Mouse (Mus musculus): ENCODE measurements around the gene Mrnip. TPM values are rescaled to one million over a fixed set of nuclear protein-coding genes. Genes with fewer than 3 reads are reported as not detected.

The Mrnip gene
- polyA plus RNA-seq, 1 experiment from 2014 or later = 35.1 TPM

DNA sequence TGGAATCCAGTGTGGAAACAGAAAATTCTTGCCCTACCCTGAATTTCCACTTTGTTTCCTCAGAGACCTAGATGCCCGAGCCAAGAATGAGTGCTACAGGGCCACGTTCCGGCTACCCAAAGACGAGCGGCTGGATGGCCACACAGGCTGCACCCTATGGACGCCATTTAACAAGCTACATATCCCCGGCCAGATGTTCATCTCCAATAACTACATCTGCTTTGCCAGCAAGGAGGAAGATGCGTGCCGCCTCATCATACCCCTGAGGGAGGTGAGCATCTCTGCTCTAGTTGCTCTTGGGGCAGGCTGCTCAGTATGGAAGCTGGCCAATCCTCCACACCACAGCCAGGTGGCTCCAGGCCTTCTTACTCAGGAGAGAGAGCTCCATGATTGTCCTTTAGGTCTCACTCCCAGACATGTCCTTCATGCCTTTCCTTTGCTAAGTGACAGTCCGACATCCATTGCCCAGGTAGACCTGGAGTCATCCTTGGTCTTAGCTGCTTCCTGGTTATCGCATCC, 26.2 kb upstream of the Mrnip start:
- Histone ChIP-seq H3K27me3 (no peaks in the 10 kb centered on the region), H3K36me3 (peaks cover 93% of the 10 kb centered on the region), H3K4me2 (replicated peaks) (no peak overlapping the region), H3K4me3 (replicated peaks) (no peak overlapping the region), H3K9ac (replicated peaks) (no peak overlapping the region), H3K4me1 (replicated peaks) (no peaks in the 10 kb centered on the region), H3K9me3 (no peaks in the 10 kb centered on the region), H3K27ac (no peak overlapping the region)
- ATAC-seq = no peak
- WGBS = 92% methylated on average over 11 of the region's 11 CpGs

DNA sequence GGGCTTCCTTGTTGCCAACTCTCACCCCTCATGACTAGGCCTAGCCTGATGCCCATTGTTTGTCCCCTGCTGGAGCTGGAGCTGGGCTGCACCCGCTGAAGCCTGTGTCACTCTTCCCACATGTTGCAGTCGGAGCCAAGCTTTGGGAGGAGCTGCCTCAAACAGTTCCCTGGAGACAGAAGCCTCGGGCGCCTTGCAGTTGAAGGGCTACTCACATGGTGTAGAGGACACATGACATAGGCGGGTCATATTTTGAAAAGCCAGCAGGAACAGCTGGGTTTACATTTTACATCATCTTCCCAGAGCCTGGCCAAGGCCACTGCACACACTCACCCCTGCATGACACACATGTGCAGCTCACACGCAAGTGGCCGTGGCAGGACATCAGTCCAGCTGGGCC, 25.0 kb upstream of the Mrnip start:
- H3K36me3 ChIP-seq = peaks cover 94% of the 10 kb centered on the region
- H3K4me3 ChIP-seq (replicated peaks) = no peak overlapping the region
- no peak overlapping the region for H3K4me2 ChIP-seq (replicated peaks)
- WGBS = 86% methylated on average over 7 of the region's 7 CpGs
- no peaks in the 10 kb centered on the region for H3K27me3 ChIP-seq
- no peak overlapping the region for H3K27ac ChIP-seq
- no peak overlapping the region for H3K9ac ChIP-seq (replicated peaks)
- H3K4me1 ChIP-seq (replicated peaks) = no peaks in the 10 kb centered on the region
- no peaks in the 10 kb centered on the region for H3K9me3 ChIP-seq
- ATAC-seq = no peak

GRCm38 (mm10) chr11:50149603-50150150, 24.6 kb upstream of the Mrnip start:
- Histone ChIP-seq H3K4me3 (replicated peaks) (no peak overlapping the region), H3K36me3 (peaks cover 98% of the 10 kb centered on the region), H3K9me3 (no peaks in the 10 kb centered on the region), H3K4me2 (replicated peaks) (no peak overlapping the region), H3K9ac (replicated peaks) (no peak overlapping the region), H3K27me3 (no peaks in the 10 kb centered on the region), H3K4me1 (replicated peaks) (no peaks in the 10 kb centered on the region), H3K27ac (no peak overlapping the region)
- no peak for ATAC-seq
- 91% methylated on average over 9 of the region's 9 CpGs for WGBS

GRCm38 (mm10) chr11:50151374-50151773, 22.9 kb upstream of the Mrnip start:
- H3K9ac ChIP-seq (replicated peaks) = no peak overlapping the region
- no peaks in the 10 kb centered on the region for H3K4me1 ChIP-seq (replicated peaks)
- WGBS = 85% methylated on average over 3 of the region's 3 CpGs
- H3K27me3 ChIP-seq = no peaks in the 10 kb centered on the region
- H3K9me3 ChIP-seq = no peaks in the 10 kb centered on the region
- H3K27ac ChIP-seq = no peak overlapping the region
- no peak overlapping the region for H3K4me3 ChIP-seq (replicated peaks)
- no peak overlapping the region for H3K4me2 ChIP-seq (replicated peaks)
- H3K36me3 ChIP-seq = peaks cover 97% of the 10 kb centered on the region
- no peak for ATAC-seq

DNA sequence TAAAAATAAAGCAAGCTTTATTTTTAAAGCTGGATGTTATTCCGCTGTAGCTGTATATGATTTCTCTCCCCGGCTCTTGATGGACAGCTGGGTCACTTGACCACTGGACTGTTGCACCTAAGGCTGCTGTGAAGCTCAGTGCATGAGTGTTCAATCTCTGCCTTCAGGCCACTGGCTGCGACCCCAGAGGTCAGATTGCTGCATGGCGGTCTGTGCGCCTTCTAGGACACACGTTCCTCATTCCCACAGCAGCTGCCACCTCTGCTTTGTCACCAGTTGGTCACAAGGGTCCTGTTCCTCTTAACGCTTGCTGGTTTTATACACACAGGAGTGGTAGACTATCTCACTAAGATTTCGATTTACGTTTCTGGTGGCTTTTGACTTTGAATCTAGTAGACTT, 20.1 kb upstream of the Mrnip start:
- no peak for ATAC-seq
- Histone ChIP-seq H3K4me1 (replicated peaks) (no peaks in the 10 kb centered on the region), H3K4me2 (replicated peaks) (no peak overlapping the region), H3K9me3 (no peaks in the 10 kb centered on the region), H3K27me3 (no peaks in the 10 kb centered on the region), H3K4me3 (replicated peaks) (no peak overlapping the region), H3K36me3 (peaks cover 99% of the 10 kb centered on the region), H3K9ac (replicated peaks) (no peak overlapping the region), H3K27ac (no peak overlapping the region)
- 79% methylated on average over 9 of the region's 9 CpGs for WGBS

DNA sequence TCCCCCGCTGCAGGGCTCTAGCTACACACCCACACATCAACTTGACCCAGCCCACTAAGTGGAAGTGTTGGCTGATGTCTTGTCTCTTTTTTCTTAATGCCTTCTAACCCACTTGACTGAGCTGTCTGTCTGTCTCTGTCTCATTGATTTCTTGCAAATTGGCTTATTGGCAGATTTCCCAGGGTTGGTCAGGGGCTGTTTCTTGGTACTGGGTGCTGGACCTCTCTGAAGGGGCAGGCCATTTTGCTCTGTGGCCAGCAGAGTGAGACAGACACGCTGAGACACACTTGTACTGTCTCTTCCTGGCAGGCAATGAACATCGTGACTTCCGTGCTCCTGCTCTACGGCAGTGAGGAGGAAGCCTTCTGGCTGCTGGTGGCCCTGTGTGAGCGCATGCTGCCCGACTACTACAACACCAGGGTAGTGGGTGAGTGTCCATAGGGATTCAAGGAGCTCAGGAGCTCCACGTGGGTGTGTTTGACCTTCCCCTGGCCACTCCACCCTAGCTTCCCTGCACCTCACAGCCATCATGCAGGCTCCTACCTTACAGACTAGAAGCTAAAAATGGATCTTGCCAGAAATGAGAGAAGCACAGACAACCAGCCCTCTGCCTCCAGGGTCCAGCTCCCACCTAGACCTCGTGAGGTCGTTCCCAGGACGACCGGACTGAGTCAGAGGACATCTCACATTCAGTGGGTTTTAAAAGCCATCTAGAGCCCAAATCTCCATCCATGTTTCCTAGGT, 19.3 kb upstream of the Mrnip start:
- no peak overlapping the region for H3K4me2 ChIP-seq (replicated peaks)
- WGBS = 91% methylated on average over 12 of the region's 12 CpGs
- H3K36me3 ChIP-seq = peaks cover 99% of the 10 kb centered on the region
- H3K9ac ChIP-seq (replicated peaks) = no peak overlapping the region
- no peak for ATAC-seq
- H3K27ac ChIP-seq = no peak overlapping the region
- H3K4me3 ChIP-seq (replicated peaks) = no peak overlapping the region
- no peaks in the 10 kb centered on the region for H3K27me3 ChIP-seq
- H3K4me1 ChIP-seq (replicated peaks) = no peaks in the 10 kb centered on the region
- no peaks in the 10 kb centered on the region for H3K9me3 ChIP-seq

DNA sequence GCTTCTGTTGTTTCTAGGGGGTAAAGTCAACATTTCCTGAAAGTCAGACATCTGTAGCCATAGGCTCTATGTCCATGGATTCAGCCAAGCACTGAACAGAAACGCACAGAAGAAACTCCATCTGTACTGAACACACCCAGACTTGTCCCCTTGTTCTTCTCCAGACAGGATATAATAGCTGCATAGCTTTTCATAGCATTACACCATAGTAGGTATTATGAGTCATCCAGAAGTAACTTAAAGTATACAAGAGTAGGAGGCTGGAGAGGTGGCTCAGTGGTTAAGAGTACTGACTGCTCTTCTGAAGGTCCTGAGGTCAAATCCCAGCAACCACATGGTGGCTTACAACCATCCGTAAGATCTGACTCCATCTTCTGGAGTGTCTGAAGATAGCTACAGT, 18.5 kb upstream of the Mrnip start:
- peaks cover 99% of the 10 kb centered on the region for H3K36me3 ChIP-seq
- no peak overlapping the region for H3K9ac ChIP-seq (replicated peaks)
- 95% methylated on average over 2 of the region's 2 CpGs for WGBS
- H3K4me3 ChIP-seq (replicated peaks) = no peak overlapping the region
- H3K27ac ChIP-seq = no peak overlapping the region
- H3K4me1 ChIP-seq (replicated peaks) = no peaks in the 10 kb centered on the region
- ATAC-seq = no peak
- H3K9me3 ChIP-seq = no peaks in the 10 kb centered on the region
- H3K4me2 ChIP-seq (replicated peaks) = no peak overlapping the region
- H3K27me3 ChIP-seq = no peaks in the 10 kb centered on the region

- Histone ChIP-seq H3K9ac (replicated peaks) (no peak overlapping the region), H3K36me3 (peaks cover 99% of the 10 kb centered on the region), H3K27ac (no peak overlapping the region), H3K4me2 (replicated peaks) (no peak overlapping the region), H3K4me1 (replicated peaks) (no peaks in the 10 kb centered on the region), H3K4me3 (replicated peaks) (no peak overlapping the region), H3K9me3 (no peaks in the 10 kb centered on the region), H3K27me3 (no peaks in the 10 kb centered on the region)
- no peak for ATAC-seq
- 92% methylated on average over 16 of the region's 16 CpGs for WGBS
These were observed 17.5 kb upstream of the Mrnip start for GRCm38 (mm10) chr11:50156725-50157258.

DNA sequence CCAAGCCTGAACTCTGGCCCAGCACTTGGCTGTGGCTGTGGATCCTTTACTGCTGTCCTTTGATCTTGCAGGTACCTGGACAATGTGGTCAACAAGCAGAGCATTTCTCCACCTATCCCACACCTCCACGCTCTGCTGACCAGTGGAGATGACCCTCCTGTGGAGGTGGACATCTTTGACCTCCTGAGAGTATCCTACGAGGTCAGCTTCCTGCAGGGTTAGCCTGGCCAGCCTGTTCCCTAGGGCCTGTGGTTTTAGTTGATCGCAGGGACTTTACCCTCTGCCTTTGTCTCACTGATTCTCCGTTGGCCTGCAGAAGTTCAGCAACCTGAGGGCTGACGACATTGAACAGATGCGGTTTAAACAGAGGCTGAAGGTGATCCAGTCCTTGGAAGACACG, 15.9 kb upstream of the Mrnip start:
- Histone ChIP-seq H3K4me3 (replicated peaks) (no peak overlapping the region), H3K9ac (replicated peaks) (no peak overlapping the region), H3K27ac (no peak overlapping the region), H3K27me3 (no peaks in the 10 kb centered on the region), H3K4me2 (replicated peaks) (no peak overlapping the region), H3K9me3 (no peaks in the 10 kb centered on the region), H3K36me3 (peaks cover 98% of the 10 kb centered on the region), H3K4me1 (replicated peaks) (no peaks in the 10 kb centered on the region)
- 96% methylated on average over 7 of the region's 7 CpGs for WGBS
- ATAC-seq = no peak

DNA sequence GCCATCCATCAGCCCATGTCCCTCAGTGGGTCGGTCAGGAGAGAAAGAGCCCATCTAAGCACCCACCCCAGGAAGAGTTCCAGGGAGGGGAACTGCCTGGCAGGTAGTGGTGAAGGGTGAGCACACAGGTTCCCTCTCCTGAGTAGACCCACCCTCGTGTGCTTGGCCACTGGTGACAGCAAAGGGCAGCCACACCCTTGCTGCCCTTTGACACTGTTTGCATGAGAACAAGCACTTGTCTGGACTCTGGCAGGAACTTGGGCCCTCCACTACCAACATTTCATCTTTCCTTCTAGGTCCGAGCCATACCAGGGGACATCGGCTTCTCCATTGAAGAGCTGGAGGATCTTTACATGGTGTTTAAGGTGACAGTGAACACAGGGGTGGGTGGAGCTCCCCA, 14.9 kb upstream of the Mrnip start:
- 88% methylated on average over 4 of the region's 4 CpGs for WGBS

DNA sequence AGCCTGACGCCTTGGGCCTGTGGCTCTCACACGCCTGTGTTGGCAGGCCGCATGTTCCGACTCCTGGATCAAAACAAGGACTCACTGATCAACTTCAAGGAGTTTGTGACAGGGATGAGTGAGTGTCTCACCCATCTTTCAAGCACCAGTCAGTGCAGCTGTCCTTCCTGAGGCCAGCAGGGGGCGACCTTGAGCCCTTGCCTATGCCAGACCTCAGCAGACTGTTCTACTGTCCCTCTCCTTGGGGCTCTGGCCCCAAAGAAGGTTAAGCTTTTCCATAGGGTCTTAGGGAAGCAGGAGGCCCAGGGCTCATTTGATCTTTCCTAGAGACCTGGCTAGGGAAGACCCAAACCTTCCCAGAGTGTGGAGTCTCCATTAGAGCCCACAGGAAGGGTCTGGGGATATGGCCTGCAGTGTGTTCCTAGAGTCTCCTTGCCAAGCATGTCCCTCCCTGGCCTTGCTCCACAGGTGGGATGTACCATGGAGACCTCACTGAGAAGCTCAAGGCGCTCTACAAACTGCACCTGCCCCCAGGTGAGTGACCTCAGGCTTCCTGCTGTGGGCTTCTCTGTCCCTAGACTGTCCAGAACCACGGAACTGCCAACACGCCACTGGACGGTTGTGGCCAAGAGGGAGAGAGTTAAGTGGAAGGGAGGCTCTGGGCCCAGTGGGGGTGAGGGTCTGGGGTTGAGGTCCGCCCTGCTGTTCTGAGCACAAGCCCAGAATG, 12.5 kb upstream of the Mrnip start:
- H3K27ac ChIP-seq = no peak overlapping the region
- no peaks in the 10 kb centered on the region for H3K27me3 ChIP-seq
- H3K4me2 ChIP-seq (replicated peaks) = no peak overlapping the region
- H3K4me1 ChIP-seq (replicated peaks) = no peaks in the 10 kb centered on the region
- no peak overlapping the region for H3K9ac ChIP-seq (replicated peaks)
- H3K9me3 ChIP-seq = no peaks in the 10 kb centered on the region
- no peak overlapping the region for H3K4me3 ChIP-seq (replicated peaks)
- 68% methylated on average over 10 of the region's 10 CpGs for WGBS
- peak; percentile 44 for ATAC-seq
- H3K36me3 ChIP-seq = peaks cover 91% of the 10 kb centered on the region

More for the DNA sequence above, 14.9 kb upstream of the Mrnip start:
- H3K9ac ChIP-seq (replicated peaks) = no peak overlapping the region
- no peak for ATAC-seq
- H3K9me3 ChIP-seq = no peaks in the 10 kb centered on the region
- no peak overlapping the region for H3K4me3 ChIP-seq (replicated peaks)
- H3K36me3 ChIP-seq = peaks cover 98% of the 10 kb centered on the region
- no peaks in the 10 kb centered on the region for H3K4me1 ChIP-seq (replicated peaks)
- H3K27ac ChIP-seq = no peak overlapping the region
- no peaks in the 10 kb centered on the region for H3K27me3 ChIP-seq
- no peak overlapping the region for H3K4me2 ChIP-seq (replicated peaks)

All from midbrain, embryonic 13.5 days (tissue).